Mouse (Mus musculus) hindbrain, embryonic 11.5 days (tissue): ENCODE measurements at regions not wholly inside any gene's neighbourhood (a gene's known extent, or its start where the extent isn't known, plus 50 kb on each side); places are given as distances from the start of the nearest gene placed in this dataset.

Experiments used
- ATAC-seq: fragments of 200-750 bp; cut with Nextera tagmentation; 2 replicates; pipeline ENCODE4 v1.8.0; 2017; ENCODE audit warnings: mild to moderate bottlenecking, moderate TSS enrichment, moderate library complexity; ENCODE audit not compliant: low FRiP score
- DNase-seq: peaks from one replicate; pipeline ENCODE4 v3.0.0-alpha.2; 2015; ENCODE audit warnings: low spot score
- H3K27ac ChIP-seq: fragments of 300-500 bp; sonication (generic); 2 replicates; pipeline ENCODE4 v1.5.1; 2014; ENCODE audit warnings: mild to moderate bottlenecking, low read depth, low read length
- H3K27me3 ChIP-seq: fragments of 300-500 bp; sonication (generic); 2 replicates; pipeline ENCODE4 v1.6.1; 2014; ENCODE audit warnings: mild to moderate bottlenecking, low read length, moderate library complexity, mixed read lengths; ENCODE audit not compliant: control insufficient read depth, insufficient read depth
- H3K36me3 ChIP-seq: fragments of 300-500 bp; sonication (generic); 2 replicates; pipeline ENCODE4 v1.6.1; 2014; ENCODE audit warnings: mild to moderate bottlenecking, low read length, moderate library complexity, mixed read lengths; ENCODE audit not compliant: control insufficient read depth, insufficient read depth
- H3K4me1 ChIP-seq: fragments of 300-500 bp; sonication (generic); replicated peaks from 2 replicates; pipeline ENCODE4 v1.6.1; 2014; ENCODE audit warnings: low read length, mixed read lengths; ENCODE audit not compliant: control insufficient read depth, insufficient read depth
- H3K4me2 ChIP-seq: fragments of 300-500 bp; sonication (generic); replicated peaks from 2 replicates; pipeline ENCODE4 v1.6.1; 2014; ENCODE audit warnings: mild to moderate bottlenecking, low read depth, low read length
- H3K4me3 ChIP-seq: fragments of 300-500 bp; sonication (generic); 2 replicates; pipeline ENCODE4 v1.5.1; 2014; ENCODE audit warnings: low read depth, low read length
- H3K9ac ChIP-seq: fragments of 300-500 bp; sonication (generic); 2 replicates; pipeline ENCODE4 v1.6.1; 2014; ENCODE audit warnings: low read depth, low read length
- H3K9me3 ChIP-seq: fragments of 300-500 bp; sonication (generic); 2 replicates; pipeline ENCODE4 v1.6.1; 2016; ENCODE audit warnings: low read length; ENCODE audit not compliant: control insufficient read depth
- WGBS: fragments of 180-500 bp; shearing (Covaris S2); extraction: QIAGEN DNeasy Blood & Tissue Kit; methylation state at CpG from one replicate; pipeline ENCODE4 v1.1.7; 2014; 5-methylcytosine and 5-hydroxymethylcytosine counted together

- no peak overlapping the region for H3K27ac ChIP-seq
- no peaks in the 10 kb centered on the region for H3K4me1 ChIP-seq
- no peak overlapping the region for H3K4me3 ChIP-seq
- no peaks in the 10 kb centered on the region for H3K27me3 ChIP-seq
- no peaks in the 10 kb centered on the region for H3K36me3 ChIP-seq
- H3K4me2 ChIP-seq = no peak overlapping the region
- no peak for ATAC-seq
- 84% methylated on average over 2 of the region's 2 CpGs for WGBS
- H3K9ac ChIP-seq = no peak overlapping the region
- DNase-seq = no peak
- no peaks in the 10 kb centered on the region for H3K9me3 ChIP-seq
Measured at GRCm38 (mm10) chr10:22905281-22905680, 85.3 kb upstream of the Tcf21 start.

GRCm38 (mm10) chr10:22893442-22893985 is 73.5 kb upstream of the Tcf21 start:
- DNase-seq = no peak
- Histone ChIP-seq H3K27ac (no peak overlapping the region), H3K4me3 (no peak overlapping the region), H3K9me3 (no peaks in the 10 kb centered on the region), H3K36me3 (no peaks in the 10 kb centered on the region), H3K27me3 (no peaks in the 10 kb centered on the region), H3K9ac (no peak overlapping the region), H3K4me2 (no peak overlapping the region), H3K4me1 (no peaks in the 10 kb centered on the region)
- ATAC-seq = no peak
- WGBS = 88% methylated on average over 10 of the region's 10 CpGs

- DNase-seq (no peak), ATAC-seq (no peak)
- no peaks in the 10 kb centered on the region for H3K9me3 ChIP-seq
- H3K4me1 ChIP-seq = no peaks in the 10 kb centered on the region
- H3K27ac ChIP-seq = no peak overlapping the region
- WGBS = 78% methylated on average over 6 of the region's 6 CpGs
- no peaks in the 10 kb centered on the region for H3K36me3 ChIP-seq
- H3K27me3 ChIP-seq = no peaks in the 10 kb centered on the region
- no peak overlapping the region for H3K4me3 ChIP-seq
- no peak overlapping the region for H3K9ac ChIP-seq
- no peak overlapping the region for H3K4me2 ChIP-seq
Measured at GRCm38 (mm10) chr10:22887451-22887850, 67.5 kb upstream of the Tcf21 start.

GRCm38 (mm10) chr10:22879714-22880113 is 59.7 kb upstream of the Tcf21 start:
- DNase-seq (no peak), ATAC-seq (no peak)
- no peak overlapping the region for H3K9ac ChIP-seq
- H3K4me3 ChIP-seq = no peak overlapping the region
- no peak overlapping the region for H3K4me2 ChIP-seq
- no peaks in the 10 kb centered on the region for H3K27me3 ChIP-seq
- H3K9me3 ChIP-seq = no peaks in the 10 kb centered on the region
- WGBS = 28% methylated on average over 4 of the region's 4 CpGs
- no peaks in the 10 kb centered on the region for H3K36me3 ChIP-seq
- no peaks in the 10 kb centered on the region for H3K4me1 ChIP-seq
- H3K27ac ChIP-seq = no peak overlapping the region

GRCm38 (mm10) chr10:22877536-22878130 is 57.7 kb upstream of the Tcf21 start:
- 82% methylated on average over 5 of the region's 5 CpGs for WGBS
- DNase-seq = no peak
- ATAC-seq = no peak

GRCm38 (mm10) chr10:22877028-22877427 is 57.1 kb upstream of the Tcf21 start:
- Histone ChIP-seq H3K27ac (no peak overlapping the region), H3K9me3 (no peaks in the 10 kb centered on the region), H3K4me2 (no peak overlapping the region), H3K4me1 (no peaks in the 10 kb centered on the region), H3K27me3 (no peaks in the 10 kb centered on the region), H3K36me3 (no peaks in the 10 kb centered on the region), H3K9ac (no peak overlapping the region), H3K4me3 (no peak overlapping the region)
- ATAC-seq = no peak
- DNase-seq = no peak
- WGBS = 85% methylated on average over 2 of the region's 2 CpGs

More at GRCm38 (mm10) chr10:22877536-22878130, 57.7 kb upstream of the Tcf21 start:
- H3K27me3 ChIP-seq = no peaks in the 10 kb centered on the region
- H3K9ac ChIP-seq = no peak overlapping the region
- no peaks in the 10 kb centered on the region for H3K36me3 ChIP-seq
- no peaks in the 10 kb centered on the region for H3K4me1 ChIP-seq
- H3K9me3 ChIP-seq = no peaks in the 10 kb centered on the region
- no peak overlapping the region for H3K27ac ChIP-seq
- H3K4me3 ChIP-seq = no peak overlapping the region
- H3K4me2 ChIP-seq = no peak overlapping the region

- 76% methylated on average over 5 of the region's 5 CpGs for whole genome bisulfite sequencing
Measured at GRCm38 (mm10) chr10:22875675-22876074, 55.7 kb upstream of the Tcf21 start.

GRCm38 (mm10) chr10:22875181-22875580 is 55.2 kb upstream of the Tcf21 start:
- H3K4me2 ChIP-seq = no peak overlapping the region
- no peak overlapping the region for H3K4me3 ChIP-seq
- H3K27ac ChIP-seq = no peak overlapping the region
- WGBS = 77% methylated on average over 4 of the region's 4 CpGs
- no peaks in the 10 kb centered on the region for H3K4me1 ChIP-seq
- no peak overlapping the region for H3K9ac ChIP-seq
- H3K36me3 ChIP-seq = no peaks in the 10 kb centered on the region
- no peaks in the 10 kb centered on the region for H3K27me3 ChIP-seq
- H3K9me3 ChIP-seq = no peaks in the 10 kb centered on the region
- DNase-seq = no peak
- no peak for ATAC-seq

More at GRCm38 (mm10) chr10:22875675-22876074, 55.7 kb upstream of the Tcf21 start:
- H3K9me3 ChIP-seq = no peaks in the 10 kb centered on the region
- H3K9ac ChIP-seq = no peak overlapping the region
- DNase-seq (no peak), ATAC-seq (no peak)
- H3K4me3 ChIP-seq = no peak overlapping the region
- H3K36me3 ChIP-seq = no peaks in the 10 kb centered on the region
- no peak overlapping the region for H3K4me2 ChIP-seq
- no peaks in the 10 kb centered on the region for H3K27me3 ChIP-seq
- no peaks in the 10 kb centered on the region for H3K4me1 ChIP-seq
- no peak overlapping the region for H3K27ac ChIP-seq
